Mouse (Mus musculus) T-helper 1 cell (primary cell): ENCODE data around the gene Calm2.

Source experiments
- in situ Hi-C: fragments of 300-600 bp; cut with MboI, MseI; formaldehyde crosslinking; loops from one replicate; pipeline ENCODE4 v1.15.1; 2025; ENCODE audit warnings: high pct_unique_total_duplicates

Gene Calm2

GRCm38 (mm10) chr17:87446767-87447611 lies at the start of gene Calm2:
Calm2 (minus strand) TSS chr17:87446935.
- in situ Hi-C loops: no loop called here

GRCm38 (mm10) chr17:87495504-87495903 lies 48.8 kb upstream of the Calm2 start:
- in situ Hi-C loops: no loop called here

GRCm38 (mm10) chr17:87494310-87494709 lies 47.6 kb upstream of the Calm2 start:
- in situ Hi-C loops: no loop called here

GRCm38 (mm10) chr17:87492286-87492685 lies 45.6 kb upstream of the Calm2 start:
- in situ Hi-C loops: no loop called here

- in situ Hi-C loops: no loop called here
Measured at GRCm38 (mm10) chr17:87490295-87490694, 43.6 kb upstream of the Calm2 start.

- in situ Hi-C loops: loop anchor here (5.0 kb wide), 1 partner anchor 62 kb away; no protein-coding TSS in a partner anchor
Measured at GRCm38 (mm10) chr17:87485751-87486150, 39.0 kb upstream of the Calm2 start.

- in situ Hi-C loops: no loop called here
Measured at GRCm38 (mm10) chr17:87482867-87483266, 36.1 kb upstream of the Calm2 start.

GRCm38 (mm10) chr17:87478569-87478968 lies 31.8 kb upstream of the Calm2 start:
- in situ Hi-C loops: no loop called here

GRCm38 (mm10) chr17:87477611-87478010 lies 30.9 kb upstream of the Calm2 start:
- in situ Hi-C loops: no loop called here

GRCm38 (mm10) chr17:87475356-87475755 lies 28.6 kb upstream of the Calm2 start:
- in situ Hi-C loops: no loop called here

- in situ Hi-C loops: no loop called here
Measured at GRCm38 (mm10) chr17:87474501-87474795, 27.7 kb upstream of the Calm2 start.

GRCm38 (mm10) chr17:87473736-87474500 lies 27.2 kb upstream of the Calm2 start:
- in situ Hi-C loops: no loop called here

- in situ Hi-C loops: no loop called here
Measured at GRCm38 (mm10) chr17:87473441-87473735, 26.7 kb upstream of the Calm2 start.

- in situ Hi-C loops: no loop called here
Measured at GRCm38 (mm10) chr17:87472879-87473278, 26.1 kb upstream of the Calm2 start.

- in situ Hi-C loops: no loop called here
Measured at GRCm38 (mm10) chr17:87471661-87472060, 24.9 kb upstream of the Calm2 start.

- in situ Hi-C loops: no loop called here
Measured at GRCm38 (mm10) chr17:87470797-87471196, 24.1 kb upstream of the Calm2 start.

GRCm38 (mm10) chr17:87470282-87470681 lies 23.5 kb upstream of the Calm2 start:
- in situ Hi-C loops: no loop called here

- in situ Hi-C loops: no loop called here
Measured at GRCm38 (mm10) chr17:87469428-87469827, 22.7 kb upstream of the Calm2 start.

- in situ Hi-C loops: no loop called here
Measured at GRCm38 (mm10) chr17:87468616-87469015, 21.9 kb upstream of the Calm2 start.

- in situ Hi-C loops: no loop called here
Measured at GRCm38 (mm10) chr17:87461499-87461896, 14.8 kb upstream of the Calm2 start.

GRCm38 (mm10) chr17:87460669-87461498 lies 14.1 kb upstream of the Calm2 start:
- in situ Hi-C loops: no loop called here
